Mouse (Mus musculus): ENCODE data around the gene Hipk4. TPM values are rescaled to one million over a fixed set of nuclear protein-coding genes. Genes with fewer than 3 reads are reported as not detected.

Gene Hipk4
- polyA plus RNA-seq, 1 experiment = 1.6 TPM

DNA sequence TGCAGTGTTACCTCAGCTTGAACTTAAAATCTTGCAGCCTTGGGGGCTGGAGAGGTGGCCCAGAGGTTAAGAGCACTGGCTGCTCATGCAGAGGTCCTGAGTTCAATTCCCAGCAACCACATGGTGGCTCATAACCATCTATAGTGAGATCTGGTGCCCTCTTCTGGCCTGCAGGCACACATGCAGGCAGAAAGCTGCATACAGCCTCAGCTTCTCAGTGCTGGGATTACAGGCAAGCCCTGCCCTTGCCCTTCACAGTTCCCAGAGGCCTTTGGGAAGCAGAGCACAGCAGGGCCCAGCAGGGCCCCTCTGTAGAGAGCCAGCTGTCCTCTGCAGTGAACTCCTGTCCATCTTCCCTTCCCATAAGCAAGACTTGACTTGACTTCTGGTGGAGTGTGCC lies 3.0 kb upstream of the Hipk4 start:
- Histone ChIP-seq H3K27me3 (replicated peaks) (peaks cover 1% of the 10 kb centered on the region), H3K4me3 (replicated peaks) (no peak overlapping the region), H3K9me3 (peaks cover 17% of the 10 kb centered on the region), H3K36me3 (replicated peaks; ENCODE audit: low read length) (peaks cover 24% of the 10 kb centered on the region), H3K4me1 (peaks cover 13% of the 10 kb centered on the region)
- TF ChIP-seq GATA1 (IDR thresholded peaks at IDR 0.05; ENCODE audit: borderline replicate concordance, low read length) (no peak), FLI1 (IDR thresholded peaks at IDR 0.05; ENCODE audit: low read length) (no peak)

DNA sequence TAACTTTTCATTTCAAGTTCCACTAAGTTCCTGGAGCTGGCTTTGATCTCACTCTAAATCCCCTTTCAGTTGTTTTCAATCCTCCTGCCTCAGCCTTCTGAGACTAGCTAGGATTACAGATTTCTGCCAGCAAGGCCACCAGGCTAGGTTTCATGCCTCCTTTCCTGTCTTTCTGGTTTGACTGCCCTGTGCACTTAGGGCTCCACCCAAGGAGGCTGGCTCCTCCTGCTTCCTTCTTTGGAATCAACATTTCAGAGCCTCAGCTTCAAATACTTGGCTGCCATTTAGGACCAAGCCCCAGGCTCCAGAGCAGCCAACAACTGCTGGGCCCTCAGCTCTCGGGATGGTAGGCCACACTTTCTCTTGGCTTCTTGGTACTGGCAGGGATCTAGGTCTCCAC lies 2.5 kb upstream of the Hipk4 start:
- peaks cover 17% of the 10 kb centered on the region for H3K9me3 ChIP-seq
- TF ChIP-seq FLI1 (IDR thresholded peaks at IDR 0.05; ENCODE audit: low read length) = no peak
- no peak for TF ChIP-seq GATA1 (IDR thresholded peaks at IDR 0.05; ENCODE audit: borderline replicate concordance, low read length)
- peaks cover 14% of the 10 kb centered on the region for H3K4me1 ChIP-seq
- peaks cover 1% of the 10 kb centered on the region for H3K27me3 ChIP-seq (replicated peaks)
- H3K36me3 ChIP-seq (replicated peaks; ENCODE audit: low read length) = peaks cover 24% of the 10 kb centered on the region
- H3K4me3 ChIP-seq (replicated peaks) = no peak overlapping the region

DNA sequence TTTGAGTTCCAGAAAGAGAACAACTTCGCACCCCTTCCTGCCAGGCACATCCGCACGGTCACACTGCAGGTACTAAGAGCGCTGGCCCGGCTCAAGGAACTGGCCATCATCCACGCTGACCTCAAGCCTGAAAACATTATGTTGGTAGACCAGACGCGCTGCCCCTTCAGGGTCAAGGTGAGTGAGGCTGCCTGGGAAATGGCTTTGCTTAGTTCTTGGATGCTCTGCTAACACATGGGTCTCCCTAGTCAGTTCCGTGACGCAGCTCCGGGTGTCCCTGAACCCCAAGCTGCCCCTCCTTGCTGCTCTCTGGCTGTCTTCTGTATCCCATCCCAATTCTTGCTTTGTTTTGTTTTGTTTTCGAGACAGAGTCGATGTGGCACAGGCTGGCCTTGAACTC lies 738 bp downstream of the Hipk4 start:
- no peaks in the 10 kb centered on the region for H3K27me3 ChIP-seq (replicated peaks)
- no peak for TF ChIP-seq FLI1 (IDR thresholded peaks at IDR 0.05; ENCODE audit: low read length)
- TF ChIP-seq GATA1 (IDR thresholded peaks at IDR 0.05; ENCODE audit: borderline replicate concordance, low read length) = no peak
- peaks cover 15% of the 10 kb centered on the region for H3K9me3 ChIP-seq
- peaks cover 15% of the 10 kb centered on the region for H3K36me3 ChIP-seq (replicated peaks; ENCODE audit: low read length)
- H3K4me3 ChIP-seq (replicated peaks) = no peak overlapping the region
- H3K4me1 ChIP-seq = peaks cover 26% of the 10 kb centered on the region

DNA sequence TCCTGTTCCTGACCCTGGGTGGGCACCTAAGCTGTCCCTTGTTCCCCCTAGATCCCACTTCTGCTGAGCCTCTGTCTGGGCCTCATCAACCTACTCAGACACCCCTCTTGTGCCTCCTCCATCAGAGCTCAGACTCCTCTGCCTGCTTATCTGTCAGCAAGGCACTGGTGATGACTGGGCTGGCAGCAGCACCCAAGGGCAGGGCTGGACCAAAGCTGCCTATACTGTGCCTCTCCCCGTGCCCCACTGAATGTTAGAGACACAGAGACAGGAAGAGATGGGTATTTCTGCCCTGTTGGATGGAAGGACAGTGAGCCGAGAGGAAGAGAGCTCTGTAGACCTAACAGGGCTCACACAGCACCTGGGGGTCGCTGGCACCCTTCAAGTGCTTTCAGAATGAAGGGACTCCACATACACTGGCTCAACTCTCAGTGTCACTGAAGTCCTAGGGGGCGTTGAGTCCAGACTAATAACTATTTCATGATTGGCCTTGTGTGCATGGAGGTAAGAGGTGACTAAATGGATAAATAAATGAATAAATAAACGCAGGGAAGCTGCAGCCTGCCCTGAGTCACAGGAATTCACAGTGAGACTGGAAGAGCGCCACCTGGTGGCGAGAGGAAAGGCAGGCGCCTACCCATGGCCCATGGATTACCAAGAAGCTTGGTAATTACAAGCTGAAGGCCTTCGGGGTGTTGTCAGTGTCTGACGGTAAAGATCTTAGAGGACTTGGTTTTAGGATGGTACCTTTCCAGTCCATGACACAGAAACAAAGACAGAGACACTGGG lies 3.2 kb downstream of the Hipk4 start:
- H3K36me3 ChIP-seq (replicated peaks; ENCODE audit: low read length) = peaks cover 16% of the 10 kb centered on the region
- peak overlapping the region; percentile 68 for H3K4me3 ChIP-seq (replicated peaks)
- H3K27me3 ChIP-seq (replicated peaks) = peaks cover 2% of the 10 kb centered on the region
- H3K9me3 ChIP-seq = no peaks in the 10 kb centered on the region
- TF ChIP-seq GATA1 (IDR thresholded peaks at IDR 0.05; ENCODE audit: borderline replicate concordance, low read length) = no peak
- no peak for TF ChIP-seq FLI1 (IDR thresholded peaks at IDR 0.05; ENCODE audit: low read length)
- H3K4me1 ChIP-seq = peaks cover 16% of the 10 kb centered on the region

DNA sequence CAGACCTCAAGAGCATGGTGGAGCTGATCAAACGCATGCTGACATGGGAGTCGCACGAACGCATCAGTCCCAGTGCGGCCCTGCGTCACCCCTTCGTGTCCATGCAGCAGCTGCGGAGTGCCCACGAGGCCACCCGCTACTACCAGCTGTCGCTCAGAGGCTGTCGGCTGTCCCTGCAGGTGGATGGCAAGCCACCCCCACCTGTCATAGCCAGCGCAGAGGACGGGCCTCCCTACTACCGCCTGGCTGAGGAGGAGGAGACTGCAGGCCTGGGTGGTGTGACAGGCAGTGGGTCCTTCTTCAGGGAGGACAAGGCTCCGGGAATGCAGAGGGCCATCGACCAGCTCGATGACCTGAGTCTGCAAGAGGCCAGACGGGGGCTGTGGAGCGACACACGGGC lies 6.0 kb downstream of the Hipk4 start:
- Histone ChIP-seq H3K4me3 (replicated peaks) (peak overlapping the region; percentile 18), H3K27me3 (replicated peaks) (peaks cover 2% of the 10 kb centered on the region), H3K36me3 (replicated peaks; ENCODE audit: low read length) (peaks cover 34% of the 10 kb centered on the region), H3K4me1 (peaks cover 20% of the 10 kb centered on the region), H3K9me3 (no peaks in the 10 kb centered on the region)
- TF ChIP-seq GATA1 (IDR thresholded peaks at IDR 0.05; ENCODE audit: borderline replicate concordance, low read length) = no peak
- no peak for TF ChIP-seq FLI1 (IDR thresholded peaks at IDR 0.05; ENCODE audit: low read length)

DNA sequence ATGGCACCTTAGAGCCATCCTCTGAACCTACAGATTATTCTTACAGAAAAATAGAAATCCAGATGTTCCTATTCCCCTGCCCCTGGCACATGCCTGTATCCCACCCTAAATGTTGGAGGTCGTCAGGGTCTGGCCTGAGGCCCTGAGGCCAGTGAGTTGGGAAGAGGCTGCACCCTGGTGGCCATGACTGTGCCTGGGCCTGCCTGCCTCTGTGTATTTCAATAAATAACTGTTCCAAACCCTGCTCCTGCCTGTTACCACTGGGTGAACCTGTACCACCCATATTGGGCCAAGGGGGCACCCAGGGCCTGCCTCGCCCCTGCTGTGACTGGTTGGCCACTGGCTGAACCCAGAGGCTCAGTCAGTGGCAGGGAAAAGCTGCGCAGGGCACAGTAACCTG lies 7.9 kb downstream of the Hipk4 start:
- peaks cover 2% of the 10 kb centered on the region for H3K27me3 ChIP-seq (replicated peaks)
- H3K9me3 ChIP-seq = no peaks in the 10 kb centered on the region
- peaks cover 40% of the 10 kb centered on the region for H3K36me3 ChIP-seq (replicated peaks; ENCODE audit: low read length)
- TF ChIP-seq GATA1 (IDR thresholded peaks at IDR 0.05; ENCODE audit: borderline replicate concordance, low read length) = no peak
- no peak for TF ChIP-seq FLI1 (IDR thresholded peaks at IDR 0.05; ENCODE audit: low read length)
- peaks cover 23% of the 10 kb centered on the region for H3K4me1 ChIP-seq
- no peak overlapping the region for H3K4me3 ChIP-seq (replicated peaks)

DNA sequence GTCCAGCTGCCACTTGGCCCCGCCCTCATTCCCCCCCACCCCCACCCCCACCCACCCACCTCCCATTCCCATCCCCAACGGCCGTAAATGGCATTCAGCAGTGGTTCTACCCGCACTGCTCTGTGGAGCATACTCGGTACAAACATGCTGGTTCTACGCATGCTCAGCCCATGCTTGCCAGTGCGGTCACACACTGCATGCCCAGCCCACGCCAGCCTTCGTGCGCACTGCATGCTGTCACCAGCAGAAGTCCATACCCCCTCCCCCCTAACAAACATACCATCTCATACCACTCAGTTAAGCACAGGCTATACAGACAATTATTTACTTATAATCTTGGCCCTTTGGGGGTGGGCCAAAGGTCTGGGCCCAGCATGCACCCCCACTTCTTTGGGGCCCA lies 8.6 kb downstream of the Hipk4 start:
- H3K36me3 ChIP-seq (replicated peaks; ENCODE audit: low read length) = peaks cover 45% of the 10 kb centered on the region
- no peaks in the 10 kb centered on the region for H3K9me3 ChIP-seq
- H3K4me1 ChIP-seq = peaks cover 22% of the 10 kb centered on the region
- no peak overlapping the region for H3K4me3 ChIP-seq (replicated peaks)
- no peak for TF ChIP-seq FLI1 (IDR thresholded peaks at IDR 0.05; ENCODE audit: low read length)
- no peak for TF ChIP-seq GATA1 (IDR thresholded peaks at IDR 0.05; ENCODE audit: borderline replicate concordance, low read length)
- peaks cover 2% of the 10 kb centered on the region for H3K27me3 ChIP-seq (replicated peaks)

DNA sequence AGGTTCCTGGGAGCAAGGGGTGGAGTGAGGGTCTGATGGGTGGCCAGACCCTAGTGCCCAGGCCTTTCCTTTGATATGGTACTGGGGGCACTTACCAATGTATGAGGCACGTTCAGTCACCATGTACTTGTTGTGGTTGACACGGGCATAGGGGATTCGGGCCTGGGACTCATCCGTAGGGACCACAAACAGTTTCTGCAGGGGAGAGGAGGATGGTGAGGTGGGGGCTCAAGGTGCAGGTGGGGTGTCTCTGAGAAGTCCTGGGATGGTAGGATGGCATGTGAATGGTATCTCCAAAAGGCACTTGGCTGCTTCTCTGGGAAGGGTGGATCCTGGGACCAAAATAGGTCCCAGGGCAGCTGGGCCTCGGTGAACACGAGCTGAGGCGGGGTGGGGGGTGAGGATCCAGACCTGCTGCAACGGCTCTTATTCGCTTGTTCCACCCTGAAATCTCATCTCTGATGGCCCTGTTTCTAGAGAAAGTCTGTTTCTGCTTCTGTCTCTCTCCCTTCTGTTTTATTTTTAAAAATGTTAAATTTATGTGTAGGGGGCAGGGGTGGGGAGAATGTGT lies 9.5 kb downstream of the Hipk4 start:
- Histone ChIP-seq H3K9me3 (no peaks in the 10 kb centered on the region), H3K4me3 (replicated peaks) (no peak overlapping the region), H3K36me3 (replicated peaks; ENCODE audit: low read length) (peaks cover 50% of the 10 kb centered on the region), H3K27me3 (replicated peaks) (peaks cover 2% of the 10 kb centered on the region), H3K4me1 (peaks cover 22% of the 10 kb centered on the region)
- TF ChIP-seq GATA1 (IDR thresholded peaks at IDR 0.05; ENCODE audit: borderline replicate concordance, low read length) = no peak
- TF ChIP-seq FLI1 (IDR thresholded peaks at IDR 0.05; ENCODE audit: low read length) = no peak

DNA sequence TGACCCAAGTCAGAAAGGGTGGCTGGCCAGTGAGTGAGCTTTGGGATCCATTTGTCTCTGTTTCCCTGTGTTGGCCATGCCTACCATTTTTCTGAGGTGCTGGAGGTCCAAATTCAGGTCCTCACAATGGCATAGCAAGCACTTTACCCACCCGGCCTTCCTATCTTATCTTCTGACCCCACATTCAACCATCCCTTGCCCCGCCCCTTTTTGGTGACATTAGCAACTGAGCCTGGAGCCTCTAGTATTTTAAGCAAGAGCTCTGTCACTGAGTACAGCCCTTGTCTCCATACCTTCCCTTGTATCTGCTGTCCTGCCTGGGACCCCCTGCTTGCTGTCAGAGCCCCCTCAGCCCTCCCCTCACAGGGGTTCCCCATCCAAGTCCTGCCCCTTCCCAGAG lies 12.3 kb downstream of the Hipk4 start:
- Histone ChIP-seq H3K9me3 (no peaks in the 10 kb centered on the region), H3K4me1 (peaks cover 31% of the 10 kb centered on the region), H3K27me3 (replicated peaks) (peaks cover 5% of the 10 kb centered on the region), H3K4me3 (replicated peaks) (no peak overlapping the region), H3K36me3 (replicated peaks; ENCODE audit: low read length) (peaks cover 57% of the 10 kb centered on the region)
- TF ChIP-seq FLI1 (IDR thresholded peaks at IDR 0.05; ENCODE audit: low read length) (no peak), GATA1 (IDR thresholded peaks at IDR 0.05; ENCODE audit: borderline replicate concordance, low read length) (no peak)

DNA sequence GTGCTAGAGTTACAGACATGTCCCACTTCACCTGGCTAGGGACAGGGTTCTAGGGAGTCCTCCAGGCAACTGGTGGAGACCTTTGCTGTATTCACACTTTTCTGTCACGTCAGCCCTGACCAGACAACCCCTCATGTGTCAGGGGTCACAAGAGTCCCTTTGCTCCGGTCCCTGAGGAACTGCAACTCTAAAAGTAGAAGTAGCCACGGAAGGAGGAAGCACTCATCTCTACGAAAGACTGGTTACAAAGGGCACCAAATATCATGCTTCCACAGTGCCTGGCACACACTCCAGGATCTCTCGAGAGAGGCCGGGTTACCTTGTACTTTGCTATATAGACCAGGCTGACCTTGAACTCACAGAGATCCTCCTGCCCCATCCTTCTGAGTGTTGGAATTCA lies 13.6 kb downstream of the Hipk4 start:
- Histone ChIP-seq H3K36me3 (replicated peaks; ENCODE audit: low read length) (peaks cover 58% of the 10 kb centered on the region), H3K9me3 (no peaks in the 10 kb centered on the region)
- TF ChIP-seq FLI1 (IDR thresholded peaks at IDR 0.05; ENCODE audit: low read length) = no peak
- TF ChIP-seq GATA1 (IDR thresholded peaks at IDR 0.05; ENCODE audit: borderline replicate concordance, low read length) = no peak

More for the DNA sequence above, 13.6 kb downstream of the Hipk4 start:
- H3K4me3 ChIP-seq (replicated peaks) = no peak overlapping the region
- peaks cover 5% of the 10 kb centered on the region for H3K27me3 ChIP-seq (replicated peaks)
- peaks cover 43% of the 10 kb centered on the region for H3K4me1 ChIP-seq

Data from megakaryocyte, embryonic 14.5 days (primary cell).